Mouse (Mus musculus) CD4-positive, CD25-positive, alpha-beta regulatory T cell, adult 2 months (primary cell): ENCODE results near the gene Scel.

Experiments
- DNase-seq: peaks from one replicate; pipeline ENCODE4 v3.0.0-alpha.2; 2012; ENCODE audit warnings: low read depth, low spot score

Gene Scel

DNA sequence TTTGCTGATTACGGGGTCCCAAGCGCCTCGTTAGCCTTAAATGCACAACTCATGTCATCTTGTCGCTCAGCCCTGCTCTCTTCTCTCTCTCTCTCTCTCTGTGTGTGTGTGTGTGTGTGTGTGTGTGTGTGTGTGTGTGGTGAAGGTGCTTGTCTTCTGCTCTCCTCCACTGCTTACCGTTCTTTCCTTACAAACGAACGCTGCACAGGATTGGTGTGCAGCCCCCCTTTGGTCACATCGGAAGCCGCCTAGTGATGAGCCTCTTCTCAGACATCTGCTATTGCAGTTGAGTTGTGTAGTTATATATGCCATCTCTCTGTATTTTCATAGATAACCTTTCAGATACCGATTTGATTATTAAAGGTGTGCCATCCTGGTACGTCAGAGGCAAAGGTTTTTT is 138.0 kb downstream of the Scel start:
- DNase-seq = peak; percentile 70

DNA sequence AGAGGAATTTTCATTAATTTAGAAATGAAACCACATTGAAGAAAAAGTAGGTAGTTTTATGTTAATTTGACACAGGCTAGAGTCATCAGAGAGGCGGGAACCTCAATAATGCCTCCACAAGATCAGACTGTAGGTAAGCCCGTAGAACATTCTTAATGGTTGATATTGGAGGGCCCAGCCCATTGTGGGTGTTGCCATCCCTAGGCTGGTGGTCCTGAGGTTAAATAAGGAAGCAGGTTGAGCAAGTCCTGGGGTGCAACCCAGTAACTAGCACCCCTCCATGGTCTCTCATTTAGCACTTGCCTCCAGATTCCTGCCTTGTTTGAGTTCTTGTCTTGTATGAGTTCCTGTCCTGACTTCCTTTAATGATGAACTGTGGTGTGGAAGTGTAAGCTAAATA is 138.4 kb downstream of the Scel start:
- DNase-seq = peak; percentile 39

- DNase-seq = no peak
Measured at GRCm38 (mm10) chr14:103652524-103652923, 139.4 kb downstream of the Scel start.

GRCm38 (mm10) chr14:103653800-103654199 is 140.7 kb downstream of the Scel start:
- peak; percentile 63 for DNase-seq

DNA sequence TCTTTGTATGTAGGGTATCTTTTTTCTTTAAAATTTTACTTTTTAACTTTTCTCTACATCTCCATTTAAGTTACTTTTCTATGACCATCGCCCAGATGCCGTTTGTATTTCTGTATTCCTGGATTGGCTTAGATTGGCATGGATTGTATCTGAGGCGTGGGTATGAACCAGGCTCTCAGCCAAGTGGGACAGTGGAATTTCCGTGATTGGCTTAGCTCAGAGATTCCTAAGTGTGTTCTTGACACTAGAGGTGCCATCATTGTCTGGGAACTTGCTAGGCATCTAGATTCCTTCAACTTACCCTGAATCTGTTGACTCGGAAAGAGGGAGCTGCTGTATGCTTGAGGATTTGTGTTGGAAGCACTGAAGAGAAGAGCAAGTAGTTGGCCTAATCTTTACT is 142.3 kb downstream of the Scel start:
- DNase-seq = no peak

DNA sequence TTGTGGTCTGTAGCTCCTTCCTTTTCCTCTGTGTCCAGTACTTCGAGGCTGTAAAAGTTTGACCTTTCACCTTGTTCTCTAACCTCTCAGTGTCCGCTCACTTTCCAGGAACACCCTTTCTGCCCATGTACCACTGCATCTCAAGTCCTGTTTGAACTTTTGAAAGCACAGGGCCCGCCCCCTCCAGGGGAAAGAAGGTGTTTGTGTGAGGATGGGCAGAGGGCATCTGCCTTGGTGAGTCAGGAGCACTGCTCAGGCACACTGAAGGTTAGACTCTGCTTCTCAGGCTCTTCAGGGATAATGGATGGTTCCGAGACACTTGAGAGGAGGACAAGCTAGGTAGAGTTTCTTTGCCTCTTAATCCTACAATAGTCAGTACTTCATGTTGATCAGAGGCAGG is 144.7 kb downstream of the Scel start:
- DNase-seq = no peak
